Mouse (Mus musculus) gastrocnemius, postnatal 10 days (tissue): ENCODE measurements around the gene Lsm6. TPM values are rescaled to one million over a fixed set of nuclear protein-coding genes. Genes with fewer than 3 reads are reported as not detected.
"Not testable (repeated sequence)": the region's sequence is repeated elsewhere in the genome, so short reads cannot be mapped to it uniquely, and the experiment has no call there.

Experiments used
- DNase-seq: peaks from one replicate; pipeline ENCODE4 v3.0.0; 2021; ENCODE audit warnings: mixed read lengths
- long read RNA-seq, 2 experiments: library from polyadenylated mRNA; stranded (forward); transcript quantifications; one replicate each; pipeline ENCODE4 v2.0.0; 2021
- total RNA-seq, 2 experiments: library from RNA; stranded (reverse); gene quantifications; 2 replicates each; pipeline ENCODE4 v1.2.3; 2021

The Lsm6 gene
- 100 to 1,000 TPM; 126 TPM for total RNA-seq
- long read RNA-seq, experiment 1, transcript Lsm6-201 (4 exons, 2,107 nt), result minor isoform, 18 of 92 reads
- long read RNA-seq, experiment 1, transcript Lsm6-203 (5 exons, 3,792 nt), result minor isoform, 15 of 92 reads
- long read RNA-seq, experiment 1, transcript Lsm6-204 (3 exons, 541 nt), result major isoform, 19 of 92 reads
- long read RNA-seq, experiment 1, partial matches to known transcripts, result 0 of 92 reads
- long read RNA-seq, experiment 1, other reads (novel, unspliced or antisense), result 40 of 92 reads
- long read RNA-seq, experiment 2, transcript Lsm6-203 (5 exons, 3,792 nt), result minor isoform, 12 of 69 reads
- long read RNA-seq, experiment 2, transcript Lsm6-201 (4 exons, 2,107 nt), result major isoform, 21 of 69 reads
- long read RNA-seq, experiment 2, transcript Lsm6-204 (3 exons, 541 nt), result minor isoform, 12 of 69 reads
- long read RNA-seq, experiment 2, partial matches to known transcripts, result 0 of 69 reads
- long read RNA-seq, experiment 2, other reads (novel, unspliced or antisense), result 24 of 69 reads

- DNase-seq, result peak; percentile 98
Measured at GRCm38 (mm10) chr8:78820673-78821310, at the start of gene Lsm6. TSS of gene Lsm6 (minus strand) at chr8:78821140.

- no peak for DNase-seq
Measured at GRCm38 (mm10) chr8:78867036-78867435, 46.1 kb upstream of the Lsm6 start.

GRCm38 (mm10) chr8:78863001-78863400 is 42.1 kb upstream of the Lsm6 start:
- DNase-seq, result no peak

- DNase-seq, result peak; percentile 9
Measured at GRCm38 (mm10) chr8:78862046-78862445, 41.1 kb upstream of the Lsm6 start.

- no peak for DNase-seq
Measured at GRCm38 (mm10) chr8:78860789-78861188, 39.8 kb upstream of the Lsm6 start.

GRCm38 (mm10) chr8:78857421-78857820 is 36.5 kb upstream of the Lsm6 start:
- no peak for DNase-seq

- DNase-seq, result no peak
Measured at GRCm38 (mm10) chr8:78852279-78852678, 31.3 kb upstream of the Lsm6 start.

GRCm38 (mm10) chr8:78847240-78847639 is 26.3 kb upstream of the Lsm6 start:
- DNase-seq, result no peak

- DNase-seq, result no peak
Measured at GRCm38 (mm10) chr8:78844559-78844958, 23.6 kb upstream of the Lsm6 start.

- DNase-seq, result no peak
Measured at GRCm38 (mm10) chr8:78838656-78839413, 17.9 kb upstream of the Lsm6 start.

GRCm38 (mm10) chr8:78836091-78836490 is 15.2 kb upstream of the Lsm6 start:
- DNase-seq, result no peak

GRCm38 (mm10) chr8:78828414-78828813 is 7.5 kb upstream of the Lsm6 start:
- DNase-seq, result no peak

GRCm38 (mm10) chr8:78824515-78824914 is 3.6 kb upstream of the Lsm6 start:
- no peak for DNase-seq

GRCm38 (mm10) chr8:78819973-78820372 is 967 bp downstream of the Lsm6 start:
- DNase-seq, result not testable (repeated sequence)

GRCm38 (mm10) chr8:78814743-78815142 is 6.2 kb downstream of the Lsm6 start:
- no peak for DNase-seq

- peak; percentile 26 for DNase-seq
Measured at GRCm38 (mm10) chr8:78813021-78813420, 7.9 kb downstream of the Lsm6 start.

GRCm38 (mm10) chr8:78812446-78812845 is 8.5 kb downstream of the Lsm6 start:
- DNase-seq, result no peak

GRCm38 (mm10) chr8:78811748-78812147 is 9.2 kb downstream of the Lsm6 start:
- no peak for DNase-seq

- DNase-seq, result no peak
Measured at GRCm38 (mm10) chr8:78810207-78810675, 10.7 kb downstream of the Lsm6 start.

- DNase-seq, result no peak
Measured at GRCm38 (mm10) chr8:78809454-78810206, 11.3 kb downstream of the Lsm6 start.

GRCm38 (mm10) chr8:78808888-78809287 is 12.1 kb downstream of the Lsm6 start:
- no peak for DNase-seq

GRCm38 (mm10) chr8:78808439-78808838 is 12.5 kb downstream of the Lsm6 start:
- DNase-seq, result no peak
